Comparison of ENCODE assay signal across 8 mouse cellular contexts in genomic region chr14:54226911-54227811, GRCm38 (mm10). TPM values are rescaled to one million over a fixed set of nuclear protein-coding genes. Genes with fewer than 3 reads are reported as not detected.
DNase-seq lines count a peak whose midpoint lies in the region; ATAC-seq and TF ChIP-seq lines count a peak whose summit lies in the region.

No protein-coding gene starts in this region.

- peak; percentile 50; the same call in 1 of the 2 replicates for TF ChIP-seq POLR2A in bone marrow, adult 2 months (IDR thresholded peaks at IDR 0.05; ENCODE audit: borderline replicate concordance, control insufficient read depth, low read depth, low read length)

- no peaks in the 10 kb centered on the region for H3K36me3 ChIP-seq in heart, postnatal 0 days (replicated peaks; ENCODE audit: control insufficient read depth, insufficient read depth, low read length)
- no peaks in the 10 kb centered on the region for H3K36me3 ChIP-seq in limb, embryonic 10.5 days

- peak; percentile 54 to 76 for DNase-seq in adrenal gland, adult (ENCODE audit: inconsistent age in 2 of 2, low spot score in 1 of 2)
- no peak for DNase-seq in adrenal gland, adult 8-10 months
- DNase-seq in heart, postnatal 0 days (ENCODE audit: low spot score) = peak; percentile 33
- DNase-seq in limb, embryonic 10.5 days (ENCODE audit: low spot score) = no peak
- peak; percentile 96 for DNase-seq in thymus, postnatal 25 days
- no peak for DNase-seq in left cerebral cortex, adult 9 months (ENCODE audit: low spot score in 2 of 2)

- no peaks in the 10 kb centered on the region for H3K27me3 ChIP-seq in heart, postnatal 0 days (ENCODE audit: control insufficient read depth, insufficient read depth, low read length)
- H3K27me3 ChIP-seq in limb, embryonic 10.5 days (ENCODE audit: low read depth, poor library complexity, severe bottlenecking) = 0 out of 2 replicates have a peak, but pooled peaks cover 10% of the 10 kb centered on the region

- ATAC-seq in heart, postnatal 0 days (ENCODE audit: insufficient read depth, low read depth) = no peak
- ATAC-seq in monocyte, adult 5-6 weeks (replicated peaks; ENCODE audit: insufficient number of reproducible peaks, low FRiP score, low TSS enrichment, poor library complexity, severe bottlenecking) = peak; percentile 53

- H3K4me3 ChIP-seq in bone marrow, adult 2 months (replicated peaks; ENCODE audit: control insufficient read depth, low read depth, low read length) = peak overlapping the region; percentile 33
- H3K4me3 ChIP-seq in heart, postnatal 0 days (ENCODE audit: low read depth, low read length) = peak overlapping the region; percentile 43
- H3K4me3 ChIP-seq in limb, embryonic 10.5 days = 0 out of 2 replicates have a peak overlapping the region, but pooled peaks have one; percentile 43

- 1% methylated on average over 16 of the region's 16 CpGs for WGBS in bone marrow, adult 2 months
- 21% methylated on average over 16 of the region's 16 CpGs for WGBS in heart, postnatal 0 days
- 48% methylated on average over 16 of the region's 16 CpGs for WGBS in limb, embryonic 10.5 days

- peaks cover 2% of the 10 kb centered on the region; the same call in 1 of the 2 replicates for H3K4me1 ChIP-seq in bone marrow, adult 2 months (ENCODE audit: control insufficient read depth, insufficient read depth, low read length)
- H3K4me1 ChIP-seq in heart, postnatal 0 days (ENCODE audit: control insufficient read depth, insufficient read depth) = peaks cover 19% of the 10 kb centered on the region
- H3K4me1 ChIP-seq in limb, embryonic 10.5 days = peaks cover 41% of the 10 kb centered on the region

- H3K4me2 ChIP-seq in heart, postnatal 0 days (ENCODE audit: low read depth, low read length) = peak overlapping the region; percentile 63

- H3K9me3 ChIP-seq in heart, postnatal 0 days (replicated peaks; ENCODE audit: control insufficient read depth, low read length) = no peaks in the 10 kb centered on the region
- H3K9me3 ChIP-seq in limb, embryonic 10.5 days (replicated peaks) = no peaks in the 10 kb centered on the region

- TF ChIP-seq CTCF in bone marrow, adult 2 months (IDR thresholded peaks at IDR 0.05; ENCODE audit: control insufficient read depth, insufficient read depth, low read length) = no peak; the same call in 1 of the 2 replicates
- no peak for TF ChIP-seq CTCF in heart, postnatal 0 days (IDR thresholded peaks at IDR 0.05; ENCODE audit: low read depth)

- peak overlapping the region; percentile 84 for H3K27ac ChIP-seq in bone marrow, adult 2 months (ENCODE audit: control insufficient read depth, insufficient read depth, low read depth, low read length, poor library complexity)
- peak overlapping the region; percentile 72 for H3K27ac ChIP-seq in heart, postnatal 0 days (ENCODE audit: low read depth)
- H3K27ac ChIP-seq in limb, embryonic 10.5 days = 0 out of 2 replicates have a peak overlapping the region, but pooled peaks have one; percentile 3

- peak; percentile 62 for TF ChIP-seq EP300 in heart, postnatal 0 days (IDR thresholded peaks at IDR 0.05; ENCODE audit: low read depth)

- no peak overlapping the region; the same call in 1 of the 2 replicates for H3K9ac ChIP-seq in heart, postnatal 0 days (replicated peaks; ENCODE audit: low read depth, low read length)

RNA-seq across cellular contexts. Expression of gene Dad1, which starts 26.7 kb away (rescaled TPM):
- 100 to 1,000 TPM; 387 to 496 (median 428) TPM for total RNA-seq in adrenal gland, adult 8-10 months (2022)
- 45.6 and 54.9 TPM in 2 replicates for polyA plus RNA-seq in bone marrow, adult 2 months (2011; ENCODE audit: insufficient read depth, insufficient read length, low replicate concordance, missing spikeins)
- total RNA-seq in heart, postnatal 0 days (2014; rRNA removed; ENCODE audit: low replicate concordance) = 267 and 313 TPM in 2 replicates
- 389 and 395 TPM in 2 replicates for polyA plus RNA-seq in heart, postnatal 0 days (2015; fragmentation: Nextera tagmentation; extraction: Ambion mirVana)
- polyA plus RNA-seq in limb, embryonic 10.5 days (2016; fragmentation: Nextera tagmentation; extraction: Ambion mirVana) = 234 and 239 TPM in 2 replicates
- total RNA-seq in monocyte, adult 5-6 weeks (2017) = 55.5 to 125 TPM (median 69.5 TPM) in 3 replicates

RNA-seq across cellular contexts. Expression of gene Abhd4, which starts 26.8 kb away (rescaled TPM):
- total RNA-seq in adrenal gland, adult 8-10 months (2022) = 100 to 1,000 TPM; 810 to 947 (median 895) TPM
- 24.7 and 29.9 TPM in 2 replicates for polyA plus RNA-seq in bone marrow, adult 2 months (2011; ENCODE audit: insufficient read depth, insufficient read length, low replicate concordance, missing spikeins)
- total RNA-seq in heart, postnatal 0 days (2014; rRNA removed; ENCODE audit: low replicate concordance) = 192 and 229 TPM in 2 replicates
- 99.9 and 103 TPM in 2 replicates for polyA plus RNA-seq in heart, postnatal 0 days (2015; fragmentation: Nextera tagmentation; extraction: Ambion mirVana)
- 32.2 and 37.7 TPM in 2 replicates for polyA plus RNA-seq in limb, embryonic 10.5 days (2016; fragmentation: Nextera tagmentation; extraction: Ambion mirVana)
- total RNA-seq in monocyte, adult 5-6 weeks (2017) = 7.7 to 14.8 TPM (median 13.9 TPM) in 3 replicates

RNA-seq across cellular contexts. Expression of gene Olfr49, which starts 57.6 kb away (rescaled TPM):
- under 1 TPM in 1 of 4 experiments, not detected in 3; 0.05 TPM for total RNA-seq in adrenal gland, adult 8-10 months (2022)
- polyA plus RNA-seq in bone marrow, adult 2 months (2011; ENCODE audit: insufficient read depth, insufficient read length, low replicate concordance, missing spikeins) = not detected in 2 replicates
- not detected in 2 replicates for total RNA-seq in heart, postnatal 0 days (2014; rRNA removed; ENCODE audit: low replicate concordance)
- polyA plus RNA-seq in heart, postnatal 0 days (2015; fragmentation: Nextera tagmentation; extraction: Ambion mirVana) = not detected in 2 replicates
- polyA plus RNA-seq in limb, embryonic 10.5 days (2016; fragmentation: Nextera tagmentation; extraction: Ambion mirVana) = not detected in 2 replicates
- total RNA-seq in monocyte, adult 5-6 weeks (2017) = 0.29 TPM in 1 of 3 replicates, not detected in the others

Comparison
In these comparisons a context has a peak if more than half of its experiments do, and no peak if none do; other contexts are left out.
1. DNase-seq: peak in adrenal gland, adult (2 of 2), heart, postnatal 0 days (single experiment) and thymus, postnatal 25 days (single experiment); none in adrenal gland, adult 8-10 months (single experiment), limb, embryonic 10.5 days (single experiment) and left cerebral cortex, adult 9 months (0 of 2).
2. H3K27ac ChIP-seq: peak in every context shown above with its lines; median percentile 84 in bone marrow, adult 2 months; 72 in heart, postnatal 0 days; 3 in limb, embryonic 10.5 days.
3. RNA of gene Abhd4, which starts 26.8 kb away (total RNA-seq): 810 to 947 TPM in adrenal gland, adult 8-10 months and 192 to 229 TPM in heart, postnatal 0 days; 7.7 to 14.8 TPM in monocyte, adult 5-6 weeks; every median in the first group is over 10 times any median in the second.
4. Peak in every context shown above with its lines, with median percentiles within 50 percentile points of each other: H3K4me3 ChIP-seq.